Mouse (Mus musculus) embryonic facial prominence, embryonic 11.5 days (tissue): Measurements from ENCODE around the gene Npy1r. TPM values are rescaled to one million over a fixed set of nuclear protein-coding genes. Genes with fewer than 3 reads are reported as not detected.

Source experiments
- ATAC-seq: fragments of 200-750 bp; cut with Nextera tagmentation; replicated peaks from 2 replicates; pipeline ENCODE4 v1.8.0; 2017; ENCODE audit warnings: low read depth; ENCODE audit not compliant: insufficient number of reproducible peaks, low FRiP score, low TSS enrichment
- DNase-seq: peaks from one replicate; pipeline ENCODE4 v3.0.0-alpha.2; 2015; ENCODE audit warnings: low spot score
- H3K27ac ChIP-seq: fragments of 300-500 bp; sonication (generic); replicated peaks from 2 replicates; pipeline ENCODE4 v1.5.1; 2014; ENCODE audit warnings: mild to moderate bottlenecking, low read depth, low read length, control low read depth
- H3K27me3 ChIP-seq: fragments of 300-500 bp; sonication (generic); 2 replicates; pipeline ENCODE4 v1.6.1; 2014; ENCODE audit warnings: mild to moderate bottlenecking, low read length, moderate library complexity, mixed read lengths; ENCODE audit not compliant: control insufficient read depth, insufficient read depth
- H3K36me3 ChIP-seq: fragments of 300-500 bp; sonication (generic); replicated peaks from 2 replicates; pipeline ENCODE4 v1.6.1; 2014; ENCODE audit warnings: low read depth, mild to moderate bottlenecking, low read length, moderate library complexity, mixed read lengths; ENCODE audit not compliant: control insufficient read depth, insufficient read depth
- H3K4me1 ChIP-seq: fragments of 300-500 bp; sonication (generic); 2 replicates; pipeline ENCODE4 v1.6.1; 2014; ENCODE audit warnings: low read length, mixed read lengths; ENCODE audit not compliant: control insufficient read depth, insufficient read depth
- H3K4me2 ChIP-seq: fragments of 300-500 bp; sonication (generic); 2 replicates; pipeline ENCODE4 v1.6.1; 2014; ENCODE audit warnings: low read depth, mild to moderate bottlenecking, control low read depth, low read length, moderate library complexity
- H3K4me3 ChIP-seq: fragments of 300-500 bp; sonication (generic); 2 replicates; pipeline ENCODE4 v1.5.1; 2014; ENCODE audit warnings: low read depth, low read length, control low read depth
- H3K9ac ChIP-seq: fragments of 300-500 bp; sonication (generic); replicated peaks from 2 replicates; pipeline ENCODE4 v1.6.1; 2014; ENCODE audit warnings: mild to moderate bottlenecking, control low read depth, low read length
- H3K9me3 ChIP-seq: fragments of 300-500 bp; sonication (generic); replicated peaks from 2 replicates; pipeline ENCODE4 v1.6.1; 2016; ENCODE audit warnings: mild to moderate bottlenecking, low read length, inconsistent platforms, mixed read lengths; ENCODE audit not compliant: control insufficient read depth
- WGBS: fragments of 180-500 bp; shearing (Covaris S2); extraction: QIAGEN DNeasy Blood & Tissue Kit; methylation state at CpG from one replicate; pipeline ENCODE4 v1.1.7; 2014; 5-methylcytosine and 5-hydroxymethylcytosine counted together
- polyA plus RNA-seq: library from polyadenylated mRNA; unstranded; fragments of >200 nt; fragmentation: Nextera tagmentation; extraction: Ambion mirVana; gene quantifications from 2 replicates; pipeline ENCODE4 v1.2.1, GENCODE M21; 2014

Gene Npy1r
- 0.77 and 1.8 TPM in 2 replicates for polyA plus RNA-seq

DNA sequence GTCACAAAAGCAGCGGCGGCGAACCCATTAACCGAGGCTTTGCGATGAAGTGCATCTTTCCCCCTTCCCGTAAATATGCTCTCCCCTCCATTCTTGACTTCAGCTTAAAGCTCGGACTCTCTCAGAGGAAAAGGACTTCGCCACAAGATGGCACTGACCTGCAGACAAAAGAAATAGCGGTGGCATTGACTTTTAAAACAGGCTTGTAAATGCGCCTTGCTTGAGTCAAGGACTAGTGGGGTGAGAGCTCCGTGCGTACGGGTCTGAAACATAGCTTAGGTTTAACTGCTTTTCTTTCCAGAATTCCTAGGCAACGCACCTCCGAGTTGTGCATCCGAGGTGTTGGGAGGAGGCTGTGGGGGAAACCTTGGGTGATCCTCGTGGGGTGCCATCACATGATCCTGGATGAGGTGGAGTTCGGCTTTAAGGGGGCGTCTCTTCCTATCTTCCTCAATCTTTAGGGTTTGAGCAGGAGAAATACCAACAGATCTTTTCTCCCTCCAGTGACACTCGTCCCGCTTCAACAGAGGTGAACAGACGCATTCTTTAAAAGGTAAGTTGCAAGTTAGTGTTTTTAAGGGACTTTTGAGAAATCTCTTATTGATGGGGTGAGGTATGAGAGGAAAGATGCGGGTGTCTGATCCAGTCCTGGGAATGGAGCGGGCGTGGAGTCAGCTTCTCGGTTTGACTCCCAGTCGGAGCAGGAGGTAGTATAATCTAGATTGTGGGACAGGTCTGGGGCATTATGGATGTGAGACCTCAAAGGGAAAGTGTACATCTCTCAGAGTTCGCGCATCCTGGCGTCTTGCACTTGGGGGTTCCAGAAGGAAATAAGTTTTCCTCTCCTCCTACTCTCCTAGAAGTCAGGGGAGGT lies at the start of gene Npy1r:
Gene Npy1r (plus strand): TSS at position 223 of the 874 bp plus-strand sequence.
- Histone ChIP-seq H3K9me3 (no peaks in the 10 kb centered on the region), H3K4me3 (peak within 1 kb of the TSS; percentile 24), H3K36me3 (no peaks in the 10 kb centered on the region), H3K4me1 (no peaks in the 10 kb centered on the region), H3K27me3 (peaks cover 3% of the 10 kb centered on the region; the same call in 1 of the 2 replicates), H3K4me2 (peak within 1 kb of the TSS; percentile 49), H3K9ac (peak within 1 kb of the TSS; percentile 19; the same call in 1 of the 2 replicates), H3K27ac (no peak within 1 kb of the TSS)
- ATAC-seq (0 out of 2 replicates have a peak, but pooled peaks have one; percentile 63), DNase-seq (peak; percentile 75)
- WGBS: 1% methylated on average over 30 of the region's 30 CpGs

DNA sequence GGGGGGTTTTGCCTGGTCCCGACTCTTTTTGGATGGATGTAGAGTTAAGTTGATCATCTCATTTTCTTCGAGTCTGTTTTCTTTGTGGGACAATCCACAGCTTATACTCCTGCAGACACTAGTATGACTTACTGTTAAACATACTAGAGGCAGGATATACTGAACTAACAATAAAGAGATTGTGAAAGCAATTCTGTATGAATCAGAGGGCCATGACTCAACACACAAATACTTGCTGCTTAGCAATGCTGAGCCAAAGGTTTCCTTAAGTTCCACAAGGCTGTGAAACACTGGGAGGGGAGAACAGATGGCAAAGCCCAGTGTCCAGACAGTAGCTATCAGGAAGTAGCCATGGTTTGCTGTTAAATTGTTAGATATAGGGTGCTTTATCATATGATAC lies 15.7 kb upstream of the Npy1r start:
- no peak for ATAC-seq
- Histone ChIP-seq H3K4me3 (no peak overlapping the region), H3K36me3 (no peaks in the 10 kb centered on the region), H3K4me2 (no peak overlapping the region), H3K9me3 (no peaks in the 10 kb centered on the region), H3K4me1 (no peaks in the 10 kb centered on the region), H3K9ac (no peak overlapping the region), H3K27ac (no peak overlapping the region), H3K27me3 (no peaks in the 10 kb centered on the region)
- 87% methylated on average over 2 of the region's 2 CpGs for WGBS
- DNase-seq: no peak

DNA sequence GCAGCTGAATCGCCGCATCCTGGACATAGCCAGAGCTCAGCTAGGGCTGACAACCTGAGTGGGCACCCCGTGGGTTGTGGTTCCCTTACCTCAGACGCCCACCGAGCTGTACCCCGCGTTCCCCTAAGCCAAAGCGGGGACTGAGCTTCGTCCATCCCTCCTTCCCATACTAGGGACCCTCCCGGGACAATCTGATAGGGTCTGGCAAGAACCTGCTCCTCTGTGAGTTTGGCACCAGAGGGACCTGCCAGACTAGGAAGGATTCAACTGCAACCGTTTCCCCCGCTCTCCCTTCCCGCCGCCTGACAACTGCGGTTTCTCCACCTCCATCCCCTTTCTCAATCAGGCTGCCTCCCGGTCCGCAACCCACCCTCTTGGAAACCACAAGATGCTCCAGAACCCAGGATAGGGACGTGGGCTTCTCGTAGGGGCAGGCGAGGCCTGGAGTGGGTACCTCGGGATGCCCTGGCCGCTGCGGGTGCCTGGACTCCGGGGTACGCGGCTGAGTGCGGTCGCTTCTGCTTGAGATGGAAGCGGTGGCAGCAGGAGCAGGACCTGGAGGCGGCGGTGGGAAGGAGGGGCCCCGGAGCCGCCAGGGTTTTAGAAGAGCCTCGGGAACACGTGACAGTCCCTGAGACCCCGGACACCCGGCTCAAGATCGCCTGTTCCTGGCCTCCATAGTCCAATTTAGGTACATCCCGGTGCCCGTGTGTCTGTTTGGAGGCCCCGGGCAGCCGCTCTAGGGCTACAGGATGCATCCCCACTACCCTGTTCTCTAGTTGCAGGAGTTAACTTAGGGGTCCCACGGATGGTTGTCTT lies 9.3 kb upstream of the Npy1r start, which contains the start of gene Npy5r:
Gene Npy5r (minus strand): TSS at position 618 of the 819 bp plus-strand sequence.
- DNase-seq: peak; percentile 42

DNA sequence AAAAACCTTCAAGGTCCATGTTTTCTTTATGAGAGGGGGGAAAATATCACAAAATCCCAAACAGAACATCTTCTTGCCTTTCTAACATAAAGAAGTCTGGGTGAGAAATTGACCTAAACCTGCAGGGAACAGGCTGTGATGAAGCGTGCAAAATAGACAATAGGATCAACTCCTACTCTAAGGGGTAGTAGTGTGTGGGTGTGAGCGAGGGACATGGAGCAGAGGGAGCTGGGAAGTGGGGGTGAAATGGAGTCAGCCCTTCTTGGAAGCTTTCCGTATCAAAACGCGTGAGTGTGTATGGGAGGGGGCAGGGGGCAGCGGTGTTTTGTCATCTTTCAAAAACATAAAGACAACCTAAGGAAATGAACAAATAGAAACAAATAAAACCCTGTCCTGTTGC lies 8.6 kb upstream of the Npy1r start:
- Histone ChIP-seq H3K4me1 (no peaks in the 10 kb centered on the region; the same call in 1 of the 2 replicates), H3K4me3 (no peak overlapping the region; the same call in 1 of the 2 replicates), H3K36me3 (no peaks in the 10 kb centered on the region), H3K9ac (no peak overlapping the region; the same call in 1 of the 2 replicates), H3K9me3 (no peaks in the 10 kb centered on the region), H3K27ac (no peak overlapping the region), H3K4me2 (peak overlapping the region; percentile 86), H3K27me3 (peaks cover 7% of the 10 kb centered on the region; the same call in 1 of the 2 replicates)
- ATAC-seq (0 out of 2 replicates have a peak, but pooled peaks have one; percentile 44), DNase-seq (no peak)
- WGBS: 40% methylated on average over 6 of the region's 6 CpGs

More for the DNA sequence above, 9.3 kb upstream of the Npy1r start, which contains the start of gene Npy5r:
- Histone ChIP-seq H3K4me2 (peak within 1 kb of the TSS; percentile 86), H3K9ac (peak within 1 kb of the TSS; percentile 58), H3K27me3 (peaks cover 7% of the 10 kb centered on the region; the same call in 1 of the 2 replicates), H3K4me3 (peak within 1 kb of the TSS; percentile 38), H3K36me3 (no peaks in the 10 kb centered on the region), H3K27ac (no peak within 1 kb of the TSS), H3K4me1 (no peaks in the 10 kb centered on the region; the same call in 1 of the 2 replicates), H3K9me3 (no peaks in the 10 kb centered on the region)
- ATAC-seq: peak; percentile 79
- 1% methylated on average over 43 of the region's 43 CpGs for WGBS

DNA sequence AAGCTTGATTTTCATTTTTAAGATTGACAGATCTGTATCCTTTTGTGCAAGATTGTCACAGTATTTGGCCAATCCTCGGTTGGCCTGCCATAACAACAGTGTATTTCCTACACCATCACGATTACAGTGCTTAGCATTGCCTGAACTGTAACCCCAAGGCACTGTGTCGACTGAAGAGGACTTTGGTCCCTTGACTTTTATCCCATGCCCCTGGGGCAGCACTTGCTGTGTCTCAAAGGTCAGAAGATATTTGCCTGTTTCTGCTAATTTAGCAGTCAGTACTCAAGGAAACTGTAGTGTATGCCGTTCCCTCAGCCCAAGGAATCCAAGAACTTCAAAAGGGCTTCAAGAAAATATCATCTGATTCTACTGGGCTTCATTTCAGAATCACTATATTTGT lies 8.2 kb upstream of the Npy1r start:
- Histone ChIP-seq H3K27me3 (peaks cover 7% of the 10 kb centered on the region; the same call in 1 of the 2 replicates), H3K4me2 (no peak overlapping the region), H3K4me3 (no peak overlapping the region), H3K27ac (no peak overlapping the region), H3K36me3 (no peaks in the 10 kb centered on the region), H3K4me1 (no peaks in the 10 kb centered on the region; the same call in 1 of the 2 replicates), H3K9me3 (no peaks in the 10 kb centered on the region), H3K9ac (no peak overlapping the region)
- DNase-seq (no peak), ATAC-seq (no peak)
- WGBS: 43% methylated on average over 4 of the region's 4 CpGs

DNA sequence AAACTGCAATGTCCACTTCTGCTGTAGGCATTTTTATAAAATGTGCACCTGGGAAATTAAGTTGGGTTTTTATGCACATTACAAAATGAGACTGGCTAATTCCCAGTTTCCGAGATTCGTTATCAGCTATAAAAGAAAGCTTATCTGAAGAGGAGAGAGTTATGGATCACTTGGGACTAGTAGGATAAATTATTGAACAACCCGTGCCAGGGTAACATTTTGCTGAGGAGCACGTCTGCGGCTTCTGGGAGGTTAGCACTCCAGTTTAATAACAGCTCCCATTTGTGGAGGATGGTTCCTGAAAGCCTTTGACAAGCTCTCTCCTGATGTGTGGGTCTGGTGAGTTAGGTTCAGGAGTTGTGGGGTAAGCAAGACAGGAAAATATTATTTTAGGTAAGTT lies 6.6 kb upstream of the Npy1r start:
- H3K27ac ChIP-seq: no peak overlapping the region
- no peaks in the 10 kb centered on the region for H3K9me3 ChIP-seq
- 78% methylated on average over 5 of the region's 5 CpGs for WGBS
- H3K27me3 ChIP-seq: peaks cover 7% of the 10 kb centered on the region; the same call in 1 of the 2 replicates
- no peak overlapping the region for H3K9ac ChIP-seq
- H3K4me2 ChIP-seq: no peak overlapping the region
- no peak overlapping the region for H3K4me3 ChIP-seq
- ATAC-seq: no peak
- no peak for DNase-seq
- no peaks in the 10 kb centered on the region for H3K36me3 ChIP-seq
- no peaks in the 10 kb centered on the region; the same call in 1 of the 2 replicates for H3K4me1 ChIP-seq

DNA sequence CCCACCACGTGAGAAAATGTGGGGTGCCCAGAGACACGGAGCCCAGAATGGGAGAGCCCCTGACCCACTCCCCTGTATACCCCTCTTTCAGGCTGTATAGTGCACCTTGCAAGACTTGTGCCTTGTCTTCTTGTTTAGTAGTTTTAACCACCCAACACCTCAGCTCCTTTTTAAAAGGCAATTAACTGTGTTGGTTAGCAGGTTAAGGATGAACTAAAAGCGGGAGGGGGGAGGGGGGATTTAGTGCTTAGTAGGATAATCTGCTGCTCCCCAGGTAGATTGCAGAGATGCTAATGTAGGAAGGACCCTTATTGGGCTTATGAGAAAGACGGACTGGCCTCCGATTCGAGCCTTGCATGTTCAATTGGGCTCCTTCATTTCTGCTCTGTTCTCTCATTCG lies 1.0 kb downstream of the Npy1r start:
- ATAC-seq (no peak), DNase-seq (no peak)
- Histone ChIP-seq H3K4me1 (no peaks in the 10 kb centered on the region), H3K9me3 (no peaks in the 10 kb centered on the region), H3K36me3 (no peaks in the 10 kb centered on the region), H3K9ac (no peak overlapping the region), H3K4me3 (no peak overlapping the region; the same call in 1 of the 2 replicates), H3K27ac (no peak overlapping the region), H3K27me3 (peaks cover 3% of the 10 kb centered on the region; the same call in 1 of the 2 replicates), H3K4me2 (no peak overlapping the region; the same call in 1 of the 2 replicates)
- 6% methylated on average over 7 of the region's 7 CpGs for WGBS
